Mouse (Mus musculus) kidney, embryonic 16.5 days (tissue): ENCODE results near the gene Stk11ip. TPM values are rescaled to one million over a fixed set of nuclear protein-coding genes. Genes with fewer than 3 reads are reported as not detected.

Source experiments
- ATAC-seq: fragments of 200-750 bp; cut with Nextera tagmentation; 2 replicates; pipeline ENCODE4 v1.8.0; 2017; ENCODE audit warnings: moderate TSS enrichment; ENCODE audit not compliant: low FRiP score, low TSS enrichment
- H3K27ac ChIP-seq: fragments of 300-500 bp; sonication (generic); 2 replicates; pipeline ENCODE4 v1.5.1; 2014; ENCODE audit warnings: low read length
- H3K27me3 ChIP-seq: fragments of 300-500 bp; sonication (generic); 2 replicates; pipeline ENCODE4 v1.6.1; 2014; ENCODE audit warnings: low read length, control low read depth, mixed read lengths; ENCODE audit not compliant: insufficient read depth
- H3K36me3 ChIP-seq: fragments of 300-500 bp; sonication (generic); 2 replicates; pipeline ENCODE4 v1.6.1; 2014; ENCODE audit warnings: low read length, control low read depth, mixed read lengths; ENCODE audit not compliant: insufficient read depth
- H3K4me1 ChIP-seq: fragments of 300-500 bp; sonication (generic); 2 replicates; pipeline ENCODE4 v1.6.1; 2014; ENCODE audit warnings: low read length, control low read depth, mixed read lengths; ENCODE audit not compliant: insufficient read depth
- H3K4me2 ChIP-seq: fragments of 300-500 bp; sonication (generic); replicated peaks from 2 replicates; pipeline ENCODE4 v1.6.1; 2014; ENCODE audit warnings: low read depth, low read length
- H3K4me3 ChIP-seq: fragments of 300-500 bp; sonication (generic); 2 replicates; pipeline ENCODE4 v1.5.1; 2014; ENCODE audit warnings: mild to moderate bottlenecking, low read length
- H3K9ac ChIP-seq: fragments of 300-500 bp; sonication (generic); replicated peaks from 2 replicates; pipeline ENCODE4 v1.6.1; 2014; ENCODE audit warnings: low read length
- H3K9me3 ChIP-seq: fragments of 300-500 bp; sonication (generic); 2 replicates; pipeline ENCODE4 v1.6.1; 2016; ENCODE audit warnings: low read length, control low read depth
- WGBS: fragments of 180-500 bp; shearing (Covaris S2); extraction: QIAGEN DNeasy Blood & Tissue Kit; methylation state at CpG from one replicate; pipeline ENCODE4 v1.1.7; 2014; 5-methylcytosine and 5-hydroxymethylcytosine counted together
- polyA plus RNA-seq: library from polyadenylated mRNA; unstranded; fragments of >200 nt; fragmentation: Nextera tagmentation; extraction: Ambion mirVana; gene quantifications from 2 replicates; pipeline ENCODE4 v1.2.1, GENCODE M21; 2015

The Stk11ip gene
- polyA plus RNA-seq, 1 experiment from 2014 or later: 28.8 TPM

- Histone ChIP-seq H3K4me3 (no peak overlapping the region), H3K4me2 (no peak overlapping the region), H3K4me1 (no peaks in the 10 kb centered on the region), H3K9ac (no peak overlapping the region), H3K27ac (no peak overlapping the region), H3K27me3 (no peaks in the 10 kb centered on the region), H3K36me3 (no peaks in the 10 kb centered on the region), H3K9me3 (no peaks in the 10 kb centered on the region)
- WGBS: 50% methylated on average over 7 of the region's 7 CpGs
- no peak for ATAC-seq
Observed at GRCm38 (mm10) chr1:75581936-75582624, 60.8 kb downstream of the Stk11ip start.

DNA sequence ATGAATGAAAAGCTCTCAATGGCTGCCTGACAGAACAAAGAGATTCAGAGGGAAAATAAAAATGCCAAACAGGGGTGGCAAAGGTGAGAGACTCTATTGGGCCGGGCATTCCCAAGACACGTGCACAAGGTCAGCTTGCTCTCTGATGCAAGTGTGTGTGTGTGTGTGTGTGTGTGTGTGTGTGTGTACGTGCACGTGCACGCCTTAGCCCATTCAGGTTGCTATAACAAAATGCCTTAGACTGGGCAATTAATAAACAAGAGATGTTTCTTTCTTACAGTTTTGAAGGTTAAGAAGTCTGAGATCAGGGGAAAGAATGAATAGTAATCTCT lies 61.3 kb downstream of the Stk11ip start:
- H3K4me1 ChIP-seq: no peaks in the 10 kb centered on the region
- H3K9me3 ChIP-seq: no peaks in the 10 kb centered on the region
- no peak overlapping the region for H3K4me2 ChIP-seq
- H3K36me3 ChIP-seq: no peaks in the 10 kb centered on the region
- no peak for ATAC-seq
- H3K27ac ChIP-seq: no peak overlapping the region
- WGBS: 75% methylated on average over 5 of the region's 5 CpGs
- no peak overlapping the region for H3K4me3 ChIP-seq
- H3K9ac ChIP-seq: no peak overlapping the region
- no peaks in the 10 kb centered on the region for H3K27me3 ChIP-seq

- no peaks in the 10 kb centered on the region for H3K27me3 ChIP-seq
- H3K9me3 ChIP-seq: no peaks in the 10 kb centered on the region
- H3K36me3 ChIP-seq: no peaks in the 10 kb centered on the region
- ATAC-seq: no peak
- WGBS: 82% methylated on average over 10 of the region's 10 CpGs
- no peak overlapping the region for H3K4me2 ChIP-seq
- H3K4me3 ChIP-seq: no peak overlapping the region
- H3K27ac ChIP-seq: no peak overlapping the region
- no peak overlapping the region for H3K9ac ChIP-seq
- H3K4me1 ChIP-seq: no peaks in the 10 kb centered on the region
Observed at GRCm38 (mm10) chr1:75583034-75583433, 61.7 kb downstream of the Stk11ip start.

DNA sequence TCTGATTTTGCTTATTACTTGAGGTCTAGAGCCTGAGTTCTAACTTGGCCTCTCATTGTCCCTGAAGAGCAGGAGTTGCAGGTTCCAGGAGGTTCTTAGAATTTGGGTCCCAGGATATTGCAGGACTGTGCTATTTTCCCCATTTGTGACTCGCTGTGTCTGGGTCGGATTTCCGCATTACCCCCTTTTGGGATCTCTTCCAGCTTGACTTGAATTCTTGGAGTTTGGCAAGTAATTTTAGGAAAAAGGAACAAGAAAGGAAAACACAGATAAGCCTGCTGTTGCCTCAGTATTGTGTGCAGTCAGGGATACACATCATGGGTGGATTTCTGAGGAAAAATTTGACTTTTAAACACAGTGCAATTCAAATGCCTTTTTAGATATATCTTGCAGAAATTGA lies 65.5 kb downstream of the Stk11ip start:
- H3K4me2 ChIP-seq: no peak overlapping the region
- H3K9ac ChIP-seq: no peak overlapping the region
- no peak overlapping the region for H3K4me3 ChIP-seq
- no peak overlapping the region for H3K27ac ChIP-seq
- no peak for ATAC-seq
- no peaks in the 10 kb centered on the region for H3K9me3 ChIP-seq
- 92% methylated on average over 3 of the region's 3 CpGs for WGBS
- no peaks in the 10 kb centered on the region for H3K27me3 ChIP-seq
- no peaks in the 10 kb centered on the region for H3K4me1 ChIP-seq
- no peaks in the 10 kb centered on the region for H3K36me3 ChIP-seq

Other genes starting within 250 kb of the Stk11ip start
- 1.0 and 3.0 TPM in 2 replicates for gene Resp18, start 243.1 kb upstream of the Stk11ip start, polyA plus RNA-seq
- gene Dnpep, start 203.5 kb upstream of the Stk11ip start, polyA plus RNA-seq: 168 and 184 TPM in 2 replicates
- gene Des, start 161.2 kb upstream of the Stk11ip start, polyA plus RNA-seq: 41.6 and 53.6 TPM in 2 replicates
- 61.4 and 61.5 TPM in 2 replicates for gene Speg, start 146.2 kb upstream of the Stk11ip start, polyA plus RNA-seq
- 91.4 and 91.6 TPM in 2 replicates for gene Gmppa, start 85.6 kb upstream of the Stk11ip start, polyA plus RNA-seq
- 1.00 and 1.5 TPM in 2 replicates for gene Asic4, start 71.1 kb upstream of the Stk11ip start, polyA plus RNA-seq
- gene Chpf, start 42.2 kb upstream of the Stk11ip start, polyA plus RNA-seq: 37.9 and 38.6 TPM in 2 replicates
- gene Tmem198, start 42.0 kb upstream of the Stk11ip start, polyA plus RNA-seq: 0.77 and 0.99 TPM in 2 replicates
- gene Obsl1, start 15.1 kb upstream of the Stk11ip start, polyA plus RNA-seq: 55.7 and 60.9 TPM in 2 replicates
- gene Inha, start 14.5 kb upstream of the Stk11ip start, polyA plus RNA-seq: 7.8 and 10.7 TPM in 2 replicates
- gene Slc4a3, start 24.7 kb downstream of the Stk11ip start, polyA plus RNA-seq: 24.5 and 24.9 TPM in 2 replicates